Mouse (Mus musculus) heart, postnatal 0 days (tissue): ENCODE data around the gene Hid1. TPM values are rescaled to one million over a fixed set of nuclear protein-coding genes. Genes with fewer than 3 reads are reported as not detected.
A peak's percentile ranks its signal among the peaks of the same experiment; 100 is the strongest.

ENCODE experiments used
- ATAC-seq: fragments of 200-750 bp; cut with Nextera tagmentation; 2 replicates; pipeline ENCODE4 v1.8.0; 2017; ENCODE audit warnings: low read depth, moderate number of reproducible peaks, moderate library complexity; ENCODE audit not compliant: insufficient read depth
- DNase-seq: peaks from one replicate; pipeline ENCODE4 v3.0.0-alpha.2; 2016; ENCODE audit warnings: low spot score
- H3K27ac ChIP-seq: fragments of 300-500 bp; sonication (generic); 2 replicates; pipeline ENCODE4 v1.5.1; 2014; ENCODE audit warnings: low read depth, mild to moderate bottlenecking
- H3K27me3 ChIP-seq: fragments of 300-500 bp; sonication (generic); 2 replicates; pipeline ENCODE4 v1.6.1; 2014; ENCODE audit warnings: low read length, mixed read lengths; ENCODE audit not compliant: control insufficient read depth, insufficient read depth
- H3K36me3 ChIP-seq: fragments of 300-500 bp; sonication (generic); replicated peaks from 2 replicates; pipeline ENCODE4 v1.6.1; 2014; ENCODE audit warnings: low read length, mixed read lengths; ENCODE audit not compliant: control insufficient read depth, insufficient read depth
- H3K4me1 ChIP-seq: fragments of 300-500 bp; sonication (generic); 2 replicates; pipeline ENCODE4 v1.6.1; 2014; ENCODE audit warnings: antibody characterized with exemption; ENCODE audit not compliant: control insufficient read depth, insufficient read depth
- H3K4me2 ChIP-seq: fragments of 300-500 bp; sonication (generic); 2 replicates; pipeline ENCODE4 v1.6.1; 2014; ENCODE audit warnings: low read depth, mild to moderate bottlenecking, low read length, moderate library complexity
- H3K4me3 ChIP-seq: fragments of 300-500 bp; sonication (generic); 2 replicates; pipeline ENCODE4 v1.5.1; 2014; ENCODE audit warnings: low read depth, low read length
- H3K9ac ChIP-seq: fragments of 300-500 bp; sonication (generic); replicated peaks from 2 replicates; pipeline ENCODE4 v1.6.1; 2014; ENCODE audit warnings: low read depth, low read length, mixed read lengths
- H3K9me3 ChIP-seq: fragments of 300-500 bp; sonication (generic); replicated peaks from 2 replicates; pipeline ENCODE4 v1.6.1; 2016; ENCODE audit warnings: low read length; ENCODE audit not compliant: control insufficient read depth
- CTCF ChIP-seq: IDR thresholded peaks from 2 replicates; pipeline ENCODE4 v1.5.1; 2016; ENCODE audit warnings: antibody characterized with exemption, control low read depth, low read depth
- EP300 ChIP-seq: IDR thresholded peaks from 2 replicates; pipeline ENCODE4 v1.6.1; 2016; ENCODE audit warnings: antibody characterized with exemption, low read depth
- WGBS: fragments of 180-500 bp; shearing (Covaris S2); extraction: QIAGEN DNeasy Blood & Tissue Kit; methylation state at CpG from one replicate; pipeline ENCODE4 v1.1.7; 2014; 5-methylcytosine and 5-hydroxymethylcytosine counted together
- polyA plus RNA-seq: library from polyadenylated mRNA; unstranded; fragments of >200 nt; fragmentation: Nextera tagmentation; extraction: Ambion mirVana; gene quantifications from 2 replicates; pipeline ENCODE4 v1.2.1, GENCODE M21; 2015
- total RNA-seq: library from RNA; depleted of rRNA; stranded (reverse); fragments of >200 nt; gene quantifications from 2 replicates; pipeline ENCODE4 v1.2.3, GENCODE M21; 2014; ENCODE audit warnings: low replicate concordance

The Hid1 gene
- total and polyA plus RNA-seq, 2 experiments from 2014 or later: 5.4 to 11.9 TPM

- peak; percentile 35 for DNase-seq
- Histone ChIP-seq H3K4me3 (no peak overlapping the region), H3K9me3 (no peaks in the 10 kb centered on the region), H3K4me2 (no peak overlapping the region; the same call in 1 of the 2 replicates), H3K36me3 (no peaks in the 10 kb centered on the region), H3K27me3 (no peaks in the 10 kb centered on the region), H3K4me1 (peaks cover 4% of the 10 kb centered on the region; the same call in 1 of the 2 replicates), H3K27ac (peak overlapping the region; percentile 55), H3K9ac (no peak overlapping the region)
- 0 out of 2 replicates have a peak, but pooled peaks have one; percentile 27 for ATAC-seq
- WGBS: 25% methylated on average over 3 of the region's 3 CpGs
- TF ChIP-seq CTCF (no peak), EP300 (no peak)
Measured at GRCm38 (mm10) chr11:115359293-115359692, 8.3 kb downstream of the Hid1 start.

- Histone ChIP-seq H3K27ac (0 out of 2 replicates have a peak overlapping the region, but pooled peaks have one; percentile 55), H3K4me3 (no peak overlapping the region), H3K4me2 (no peak overlapping the region), H3K9ac (no peak overlapping the region), H3K36me3 (no peaks in the 10 kb centered on the region), H3K27me3 (no peaks in the 10 kb centered on the region), H3K4me1 (peaks cover 4% of the 10 kb centered on the region; the same call in 1 of the 2 replicates), H3K9me3 (no peaks in the 10 kb centered on the region)
- WGBS: 12% methylated on average over 5 of the region's 5 CpGs
- TF ChIP-seq CTCF: peak; percentile 63
- no peak for TF ChIP-seq EP300
- peak; percentile 49 for ATAC-seq
- DNase-seq: peak; percentile 75
Measured at GRCm38 (mm10) chr11:115358468-115358867, 9.1 kb downstream of the Hid1 start.

- WGBS: 11% methylated on average over 8 of the region's 8 CpGs
- Histone ChIP-seq H3K9me3 (no peaks in the 10 kb centered on the region), H3K4me2 (no peak overlapping the region), H3K4me3 (no peak overlapping the region), H3K27ac (no peak overlapping the region), H3K9ac (no peak overlapping the region), H3K36me3 (no peaks in the 10 kb centered on the region), H3K4me1 (peaks cover 4% of the 10 kb centered on the region; the same call in 1 of the 2 replicates), H3K27me3 (0 out of 2 replicates have a peak, but pooled peaks cover 2% of the 10 kb centered on the region)
- ATAC-seq: 0 out of 2 replicates have a peak, but pooled peaks have one; percentile 28
- peak; percentile 77 for DNase-seq
- TF ChIP-seq CTCF: peak; percentile 98
- no peak for TF ChIP-seq EP300
Measured at GRCm38 (mm10) chr11:115354183-115354582, 13.4 kb downstream of the Hid1 start.

- 84% methylated on average over 5 of the region's 5 CpGs for WGBS
- DNase-seq: no peak
- Histone ChIP-seq H3K4me1 (no peaks in the 10 kb centered on the region), H3K27me3 (0 out of 2 replicates have a peak, but pooled peaks cover 6% of the 10 kb centered on the region), H3K9ac (no peak overlapping the region), H3K27ac (no peak overlapping the region), H3K4me2 (no peak overlapping the region), H3K36me3 (no peaks in the 10 kb centered on the region), H3K4me3 (no peak overlapping the region), H3K9me3 (no peaks in the 10 kb centered on the region)
- no peak for ATAC-seq
- TF ChIP-seq EP300 (no peak), CTCF (no peak)
Measured at GRCm38 (mm10) chr11:115353375-115353774, 14.2 kb downstream of the Hid1 start.

- WGBS: 41% methylated on average over 4 of the region's 4 CpGs
Measured at GRCm38 (mm10) chr11:115349976-115350375, 17.6 kb downstream of the Hid1 start.

More at GRCm38 (mm10) chr11:115349976-115350375, 17.6 kb downstream of the Hid1 start:
- ATAC-seq (no peak), DNase-seq (no peak)
- H3K27me3 ChIP-seq: peaks cover 14% of the 10 kb centered on the region
- H3K36me3 ChIP-seq: no peaks in the 10 kb centered on the region
- no peak overlapping the region for H3K4me2 ChIP-seq
- H3K4me1 ChIP-seq: no peaks in the 10 kb centered on the region
- H3K9me3 ChIP-seq: no peaks in the 10 kb centered on the region
- H3K27ac ChIP-seq: no peak overlapping the region
- no peak overlapping the region for H3K9ac ChIP-seq
- no peak overlapping the region for H3K4me3 ChIP-seq
- no peak for TF ChIP-seq CTCF
- TF ChIP-seq EP300: no peak
